Mouse (Mus musculus) adrenal gland, postnatal 10 days (tissue): ENCODE measurements around the gene Adgrd1. TPM values are rescaled to one million over a fixed set of nuclear protein-coding genes. Genes with fewer than 3 reads are reported as not detected.

Source experiments
- DNase-seq: peaks from one replicate; pipeline ENCODE4 v3.0.0; 2021; ENCODE audit warnings: mixed read lengths
- total RNA-seq, 2 experiments: library from RNA; stranded (reverse); gene quantifications; 2 replicates each; pipeline ENCODE4 v1.2.3; 2021

The Adgrd1 gene
- total RNA-seq, 2 experiments from 2014 or later = 6.3 to 7.1 TPM

DNA sequence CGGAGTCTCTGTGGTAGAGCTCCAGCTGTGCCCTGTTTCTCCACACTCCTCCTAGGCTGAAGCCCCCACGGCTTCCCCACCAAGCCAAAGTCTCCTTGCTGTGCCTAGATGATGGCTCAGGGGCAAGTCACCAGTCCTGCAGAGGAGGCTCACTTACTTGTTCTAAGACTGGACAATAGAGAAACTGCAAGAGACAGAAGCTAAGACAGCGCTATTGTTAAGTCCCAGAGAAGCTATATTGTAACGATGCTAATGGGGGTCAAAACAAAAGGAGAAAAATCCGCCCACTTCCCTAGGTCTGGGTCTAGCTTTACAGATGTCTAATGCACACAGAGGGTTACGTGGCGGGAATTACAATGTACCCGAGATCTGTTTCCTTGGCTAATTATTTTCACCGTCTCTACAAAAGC is 59.4 kb downstream of the Adgrd1 start:
- DNase-seq = no peak

DNA sequence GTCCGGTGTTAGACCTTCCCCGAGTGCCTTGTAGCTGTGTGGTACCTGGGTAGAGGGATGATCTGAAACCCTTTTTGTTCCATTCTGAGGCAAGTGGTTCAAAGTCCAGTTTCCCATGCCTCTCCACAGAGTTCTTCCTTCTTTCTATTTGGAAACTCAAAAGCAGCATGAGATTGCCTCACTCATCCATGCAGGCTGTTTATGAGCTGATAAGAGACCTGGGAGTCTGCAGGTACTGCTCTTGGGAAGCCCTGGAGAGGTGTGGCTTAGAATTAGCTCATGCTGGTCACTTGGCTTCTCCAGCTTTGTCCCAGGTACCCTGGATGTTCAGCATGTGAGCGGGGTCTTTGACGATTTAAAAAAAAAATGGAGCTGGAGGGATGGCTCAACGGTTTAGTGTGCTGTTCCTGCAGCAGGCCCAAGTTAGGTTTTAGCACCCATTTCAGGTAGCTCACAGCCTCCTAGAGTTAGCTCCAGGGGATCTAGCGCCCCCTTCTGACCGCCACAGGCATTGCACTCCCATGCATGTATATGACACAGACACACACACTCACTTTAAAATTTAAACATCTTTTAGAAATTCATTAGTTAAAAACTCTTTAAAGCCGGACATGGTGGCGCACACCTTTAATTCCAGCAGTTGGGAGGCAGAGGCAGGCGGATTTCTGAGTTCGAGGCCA is 65.0 kb downstream of the Adgrd1 start:
- DNase-seq = no peak

DNA sequence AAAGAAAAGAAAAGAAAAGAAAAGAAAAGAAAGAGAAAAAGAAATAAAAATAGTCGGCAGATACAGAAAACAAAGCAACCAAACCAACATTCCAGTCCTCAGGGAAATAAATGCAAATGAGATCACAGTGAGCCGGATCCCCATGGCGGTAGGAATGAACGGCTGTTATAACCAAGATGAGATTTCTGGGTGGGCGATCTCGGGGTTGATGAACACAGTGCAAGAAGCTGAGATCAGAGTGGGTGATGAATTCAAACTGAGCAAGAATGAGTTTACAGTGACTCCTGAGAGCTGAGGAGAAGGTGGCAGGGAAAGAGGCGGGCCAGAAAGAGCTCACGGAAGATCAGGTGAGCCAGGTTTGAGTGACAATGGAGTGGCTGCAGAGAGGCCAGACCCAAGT is 66.9 kb downstream of the Adgrd1 start:
- no peak for DNase-seq

DNA sequence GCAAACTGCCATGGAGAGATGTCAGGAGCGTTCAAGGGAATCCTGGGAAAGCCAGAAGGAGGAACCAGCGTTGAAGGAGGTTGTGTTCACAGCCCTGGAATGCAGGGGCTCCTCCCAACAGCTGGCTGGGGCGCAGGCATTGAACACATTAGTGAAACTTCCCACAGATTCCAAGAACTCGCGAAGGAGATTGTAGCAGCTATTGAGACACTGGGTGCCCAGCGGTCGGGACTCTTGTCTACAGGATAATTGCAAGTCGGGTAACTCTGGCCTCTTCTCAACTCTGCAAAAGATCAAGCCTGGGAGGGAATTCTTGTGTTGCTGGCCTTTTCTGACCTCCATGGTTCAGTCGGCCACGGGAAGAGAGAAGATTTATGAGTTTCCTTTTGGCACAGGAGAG is 67.5 kb downstream of the Adgrd1 start:
- DNase-seq = peak; percentile 17

DNA sequence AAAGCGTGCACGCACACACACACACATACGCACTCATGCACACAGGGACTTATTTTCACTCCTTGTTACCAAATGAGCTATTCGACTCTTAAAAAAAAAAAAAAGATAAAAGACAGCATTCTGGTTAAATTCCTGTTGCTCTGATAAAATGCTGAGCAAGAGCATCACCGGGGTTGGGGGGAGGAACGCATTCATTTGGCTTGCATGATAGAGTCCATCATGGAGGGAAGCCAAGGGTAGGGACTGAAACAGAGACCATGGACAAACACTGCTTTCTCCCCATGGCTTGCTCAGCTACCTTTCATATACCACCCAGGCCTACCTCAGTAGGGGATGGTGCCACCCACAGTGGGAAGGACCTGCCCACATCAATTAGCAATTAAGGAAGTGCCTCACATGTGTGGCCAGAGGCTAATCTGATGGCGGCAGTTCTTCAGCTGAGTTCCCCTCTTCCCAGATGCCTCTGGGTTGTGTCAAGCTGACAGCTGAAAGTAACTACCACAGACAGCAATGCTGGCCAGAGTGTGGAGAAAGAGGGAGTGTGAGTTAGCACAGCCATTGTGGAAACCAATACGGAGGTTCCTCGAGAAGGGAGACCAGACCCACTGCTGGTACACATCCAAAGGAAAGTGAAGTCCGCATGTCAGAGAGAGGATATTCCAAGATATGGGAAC is 68.5 kb downstream of the Adgrd1 start:
- DNase-seq = no peak

DNA sequence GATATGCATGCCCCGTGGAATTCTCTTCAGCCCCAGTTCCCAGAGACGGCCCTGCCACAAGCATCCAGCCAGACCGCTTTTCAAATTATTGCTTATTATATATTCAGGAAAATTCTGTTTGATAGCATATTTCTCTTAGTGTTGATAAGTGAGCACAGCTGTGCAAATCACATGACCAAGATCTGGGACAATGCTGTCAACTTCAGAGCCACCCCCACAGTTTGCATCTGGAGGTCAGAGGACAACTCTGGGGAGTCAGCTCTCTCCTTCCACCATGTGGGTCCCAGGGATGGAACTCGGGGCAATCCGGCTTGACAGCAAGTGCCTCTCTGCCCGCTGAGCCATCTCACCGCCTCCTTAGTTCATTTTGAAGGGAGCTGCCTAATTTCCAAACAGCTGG is 69.0 kb downstream of the Adgrd1 start:
- DNase-seq = no peak

DNA sequence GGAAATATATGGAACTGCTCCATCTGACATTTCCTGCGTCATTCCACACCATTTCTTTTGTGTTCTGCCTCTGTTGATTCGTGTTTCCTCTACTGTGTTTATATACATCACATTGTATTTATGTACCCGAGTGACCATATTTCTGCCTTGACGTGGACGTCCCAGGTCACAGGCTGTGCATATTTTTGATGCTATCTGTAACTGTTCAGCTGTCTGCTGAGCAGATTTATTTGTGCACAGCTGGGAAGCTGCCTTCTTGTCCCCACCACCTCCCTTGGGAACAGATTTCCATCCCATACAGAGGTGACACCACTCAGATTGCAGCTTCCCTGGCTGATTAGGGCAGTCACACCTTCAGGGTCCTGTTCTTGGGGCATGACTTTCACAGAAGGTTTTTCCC is 72.5 kb downstream of the Adgrd1 start:
- no peak for DNase-seq

DNA sequence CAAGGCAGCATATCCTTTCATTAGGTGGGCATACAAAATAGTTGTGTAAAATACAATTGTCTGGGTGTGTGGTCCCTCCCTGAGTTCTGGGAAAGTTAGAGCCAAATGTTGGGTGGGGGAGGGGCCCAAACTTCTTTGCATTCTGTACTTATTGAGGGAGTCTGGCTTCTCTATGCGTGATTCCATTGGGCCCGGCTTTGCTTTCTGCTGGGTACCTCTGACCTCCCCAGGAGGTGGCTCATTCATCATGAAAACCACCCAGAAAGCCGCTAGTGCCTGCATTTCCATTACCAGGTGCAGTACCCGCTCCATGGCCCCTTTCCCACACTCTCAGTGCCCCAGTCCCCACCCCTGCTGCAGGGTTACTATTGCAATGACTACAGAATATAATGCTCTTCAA is 73.0 kb downstream of the Adgrd1 start:
- no peak for DNase-seq

DNA sequence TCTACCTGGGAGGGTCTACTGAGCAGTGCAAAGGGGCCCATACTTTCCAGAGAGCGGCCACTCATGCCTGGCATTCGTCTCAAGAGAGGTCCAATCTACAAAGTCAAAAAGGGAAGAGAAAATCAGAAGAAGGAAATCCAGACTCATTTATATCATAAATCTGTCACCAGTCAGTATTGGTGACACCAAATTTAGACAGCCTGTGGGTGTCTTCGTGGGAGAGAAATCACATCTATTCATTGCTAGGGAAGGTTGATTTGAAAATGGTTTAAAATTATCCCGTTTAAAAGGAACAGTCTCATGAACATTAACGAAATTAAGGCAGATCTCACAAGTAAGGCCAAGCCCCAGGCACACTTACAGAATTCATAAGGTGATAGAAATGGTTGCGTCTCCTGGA is 76.0 kb downstream of the Adgrd1 start:
- DNase-seq = no peak

DNA sequence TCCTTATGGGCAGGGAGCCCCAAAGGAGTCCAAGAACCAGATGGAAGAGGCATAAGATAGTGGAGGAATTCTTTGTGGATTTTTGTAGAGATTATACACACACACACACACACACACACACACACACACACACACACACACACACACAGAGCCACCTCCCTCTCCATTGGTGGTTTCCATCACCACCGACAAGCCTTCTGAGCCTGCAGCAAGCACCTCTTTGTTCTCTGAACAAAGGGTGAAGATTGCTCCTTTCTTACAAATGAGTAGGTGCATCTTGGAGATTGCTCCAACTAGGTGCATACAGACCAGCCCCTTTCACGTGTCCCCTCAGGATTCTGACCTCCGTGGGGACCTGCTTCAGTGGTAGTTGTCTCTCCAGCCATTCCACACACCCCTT is 79.4 kb downstream of the Adgrd1 start:
- DNase-seq = no peak

DNA sequence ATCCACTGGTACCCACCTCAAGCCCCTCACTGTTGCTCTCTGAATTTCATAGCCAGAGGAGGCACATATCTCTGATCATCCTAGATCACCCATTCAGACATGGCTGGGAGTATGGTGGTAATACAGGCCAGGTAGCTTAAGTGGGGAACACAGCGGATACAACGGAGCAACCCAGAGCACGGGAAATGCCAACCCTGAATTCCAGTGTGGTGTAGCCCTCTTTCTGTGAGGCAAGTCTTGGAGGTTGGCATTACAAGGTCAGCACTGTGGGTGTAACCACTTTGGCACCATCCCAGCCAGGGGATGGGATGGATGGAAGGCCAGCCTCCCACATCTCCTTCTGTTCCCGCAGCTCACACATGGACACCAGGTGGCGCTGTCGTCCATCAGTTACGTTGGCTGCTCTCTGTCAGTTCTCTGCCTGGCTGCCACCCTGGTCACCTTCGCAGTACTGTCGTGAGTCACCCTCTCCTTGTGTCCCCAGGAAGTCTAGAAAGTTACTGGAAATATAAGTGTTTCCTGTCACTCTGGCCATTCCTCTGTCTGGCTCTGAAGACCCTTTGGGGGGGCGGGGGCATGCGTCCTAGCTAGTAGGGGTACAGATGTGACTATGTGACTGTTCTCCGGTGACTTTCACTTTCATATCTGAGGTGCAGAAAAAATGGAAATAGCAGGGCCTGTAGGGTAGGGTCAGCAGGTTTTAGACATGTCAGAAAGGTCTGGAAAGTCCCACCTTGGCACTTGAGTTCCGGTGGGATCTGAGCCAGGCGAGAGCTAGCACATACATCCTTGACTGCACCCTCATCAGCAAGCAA is 81.4 kb downstream of the Adgrd1 start:
- DNase-seq = peak; percentile 93

DNA sequence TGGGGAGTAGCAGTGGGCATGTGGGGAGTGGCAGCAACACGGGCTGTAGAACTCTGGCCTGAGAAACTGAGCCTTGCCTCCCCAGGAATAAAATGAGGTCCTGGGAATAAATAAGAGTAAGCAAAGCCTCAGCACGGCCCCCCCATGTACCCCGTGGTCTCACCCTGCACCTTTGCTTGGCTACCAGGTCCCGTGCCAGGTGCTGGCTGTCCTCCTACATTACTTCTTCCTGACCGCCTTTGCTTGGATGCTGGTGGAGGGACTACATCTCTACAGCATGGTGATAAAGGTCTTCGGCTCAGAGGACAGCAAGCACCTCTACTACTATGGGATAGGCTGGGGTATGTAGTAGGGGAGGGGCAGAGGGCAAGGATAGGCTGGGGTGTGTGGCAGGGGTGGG is 82.8 kb downstream of the Adgrd1 start:
- DNase-seq = no peak

DNA sequence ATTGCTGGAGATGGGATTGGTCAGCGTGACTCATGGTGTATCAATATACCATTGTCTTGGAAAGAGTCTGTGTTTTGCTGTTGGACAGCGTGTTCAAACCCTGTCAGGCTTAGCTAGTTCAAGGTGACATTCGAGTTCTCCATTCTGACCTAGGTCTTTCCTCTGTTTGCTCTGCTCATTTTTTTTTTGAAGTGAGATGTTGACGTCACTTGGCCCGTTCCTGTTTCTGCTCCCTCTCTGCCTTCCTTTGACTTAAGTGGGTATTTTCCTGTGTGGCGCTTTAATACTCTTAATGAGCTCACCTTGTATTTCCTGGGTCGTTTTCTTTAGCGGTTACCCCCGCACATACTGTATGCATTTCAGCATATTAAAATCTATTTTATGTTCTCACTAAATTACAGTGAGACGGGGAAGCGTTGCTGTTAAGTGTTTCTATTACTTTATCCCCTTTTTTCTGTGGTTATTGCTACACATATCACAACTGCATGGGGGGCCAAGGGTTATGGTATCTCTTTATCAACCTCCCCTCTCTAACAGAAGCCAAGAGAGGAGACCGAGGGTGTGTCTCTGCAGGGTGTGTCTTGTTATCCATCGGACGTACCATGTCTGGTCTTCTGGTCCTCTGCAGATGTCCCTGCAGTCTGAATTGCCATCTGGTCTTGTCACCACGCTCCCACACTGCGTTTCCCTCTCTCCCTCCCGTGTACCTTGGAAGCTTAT is 83.6 kb downstream of the Adgrd1 start:
- DNase-seq = no peak

DNA sequence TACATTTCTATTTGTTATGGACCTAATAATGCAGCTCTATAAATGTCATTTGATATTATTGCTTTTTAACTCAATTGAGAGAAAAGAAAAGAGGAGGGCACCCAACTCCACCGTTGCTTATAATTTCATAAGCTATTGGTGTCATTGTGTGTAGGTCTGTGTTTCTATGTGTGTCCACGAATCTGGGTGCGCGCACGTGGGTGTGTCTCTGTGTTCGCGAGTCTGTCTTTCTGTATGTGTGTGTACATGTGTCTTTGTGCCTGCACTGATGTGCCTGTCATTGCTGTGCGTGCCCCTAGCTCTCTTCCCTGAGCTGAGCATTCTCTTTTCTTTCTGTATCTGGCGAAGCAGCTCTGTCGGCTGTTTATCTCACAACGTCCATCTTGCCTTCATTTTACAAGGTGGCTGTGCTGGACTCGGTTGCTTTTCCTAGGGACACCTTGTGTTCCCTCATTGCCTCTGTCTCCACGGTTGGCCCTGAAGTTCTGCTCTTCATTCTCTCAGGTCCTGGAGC is 84.2 kb downstream of the Adgrd1 start:
- no peak for DNase-seq

DNA sequence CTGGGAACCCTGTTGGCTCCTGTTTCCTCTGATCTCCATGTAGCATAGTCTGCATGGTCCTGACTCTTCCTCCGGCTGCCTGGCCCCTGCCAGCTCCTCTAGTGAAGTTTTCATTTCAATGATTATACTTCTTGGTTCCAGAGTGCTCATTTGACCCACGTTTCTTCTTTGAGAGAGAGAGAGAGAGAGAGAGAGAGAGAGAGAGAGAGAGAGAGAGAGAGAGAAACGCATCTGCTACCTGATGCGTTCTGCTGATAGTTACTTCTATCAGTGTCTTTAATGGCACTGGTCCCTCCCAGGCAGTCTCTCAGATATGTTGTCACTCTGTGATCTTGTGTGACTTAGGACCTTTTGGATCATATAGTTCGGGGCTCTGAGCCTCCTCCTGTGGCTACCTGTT is 84.9 kb downstream of the Adgrd1 start:
- DNase-seq = no peak

DNA sequence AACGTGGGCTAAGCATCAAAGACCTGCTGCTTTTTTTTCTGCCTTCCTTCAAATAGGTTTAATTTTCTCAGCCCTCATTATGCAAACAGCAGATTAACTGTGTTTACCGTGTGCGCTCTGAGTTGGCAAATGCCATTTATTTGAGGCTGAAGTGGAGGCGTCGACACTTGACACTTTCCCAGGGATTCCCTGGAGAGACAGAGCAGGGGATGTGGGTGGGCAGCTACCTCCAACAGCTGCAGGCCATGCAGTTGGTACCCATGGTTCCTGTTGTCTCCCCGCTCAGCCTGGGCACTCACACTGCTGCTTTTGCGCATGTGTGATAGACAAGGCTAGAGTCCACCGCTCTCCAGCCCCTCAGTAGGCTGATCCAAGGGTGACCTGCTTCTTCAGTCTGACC is 86.0 kb downstream of the Adgrd1 start:
- DNase-seq = no peak

DNA sequence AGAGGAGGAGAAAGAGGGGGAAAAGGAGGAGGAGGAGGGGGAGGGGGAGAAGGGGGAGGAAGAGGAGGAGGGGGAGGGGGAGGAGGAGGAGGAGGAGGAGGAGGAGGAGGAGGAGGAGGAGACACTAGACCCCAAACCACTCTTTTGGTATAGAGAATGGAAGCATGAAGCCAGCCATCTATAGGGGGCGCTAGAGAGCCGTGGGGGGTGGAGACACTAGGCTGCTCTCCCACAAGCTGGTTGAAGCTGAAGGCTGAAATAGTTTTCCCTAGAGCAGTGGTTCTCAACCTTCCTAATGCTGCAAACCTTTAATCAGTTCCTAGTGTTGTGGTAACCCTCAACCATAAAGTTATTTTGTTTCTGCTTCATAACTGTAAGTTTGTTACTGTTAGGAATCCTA is 89.7 kb downstream of the Adgrd1 start:
- DNase-seq = peak; percentile 66

DNA sequence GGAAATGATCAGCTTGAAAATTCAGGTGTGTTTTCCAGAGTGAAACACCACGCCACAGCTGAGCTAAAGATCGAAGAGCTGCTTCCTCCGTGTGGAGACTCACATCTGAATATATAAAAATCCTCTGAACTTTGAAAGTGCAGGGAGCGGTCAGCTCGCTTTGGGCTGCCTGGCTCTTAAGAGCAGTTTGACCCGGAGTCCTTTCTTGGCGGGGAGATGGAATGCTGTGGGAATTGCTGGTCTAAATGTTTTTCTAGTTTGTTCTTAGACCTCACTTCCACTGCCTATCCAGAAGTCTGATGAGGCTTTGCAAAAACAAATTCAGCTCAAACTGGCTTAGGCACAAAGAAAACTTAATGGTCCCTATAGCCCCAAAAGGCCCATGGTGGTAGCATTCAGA is 90.4 kb downstream of the Adgrd1 start:
- no peak for DNase-seq

DNA sequence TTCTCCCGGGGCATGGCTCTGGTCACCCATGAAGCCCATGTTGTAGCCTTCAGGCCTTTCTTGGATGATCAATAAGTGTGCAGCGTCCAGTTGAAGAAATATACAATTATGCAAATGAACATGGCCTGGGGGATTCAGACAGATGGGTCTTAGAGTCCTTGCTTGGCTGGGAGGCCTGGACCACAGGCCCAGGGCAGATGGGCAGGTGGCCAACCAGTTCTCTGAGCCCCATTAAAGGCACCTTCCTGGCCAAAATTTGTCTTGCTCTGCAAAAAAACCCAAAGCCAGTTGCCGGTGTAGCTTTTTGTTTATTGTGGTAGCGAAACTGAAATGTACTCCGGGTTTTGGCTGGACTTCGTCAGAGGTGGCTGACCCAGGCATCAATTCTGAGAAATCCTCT is 92.5 kb downstream of the Adgrd1 start:
- DNase-seq = no peak

DNA sequence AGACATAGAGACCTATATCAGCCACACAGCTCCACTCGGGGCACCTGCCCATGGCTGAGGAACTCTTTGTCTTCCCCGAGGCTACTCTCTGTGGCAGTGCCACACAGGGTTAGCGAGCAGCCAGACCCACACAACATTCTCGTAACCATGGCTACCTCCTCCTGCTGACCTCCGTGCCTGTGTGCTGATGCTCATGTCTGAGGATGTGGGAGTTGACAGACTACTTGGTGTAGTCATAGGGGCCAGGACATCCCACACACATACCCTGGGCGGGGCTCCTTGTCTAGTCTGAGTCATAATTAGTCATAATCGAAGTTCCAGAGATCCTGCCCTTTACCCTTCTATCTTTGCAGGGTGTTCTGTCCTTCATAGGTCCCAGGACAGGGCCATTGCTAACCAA is 93.5 kb downstream of the Adgrd1 start:
- DNase-seq = no peak

DNA sequence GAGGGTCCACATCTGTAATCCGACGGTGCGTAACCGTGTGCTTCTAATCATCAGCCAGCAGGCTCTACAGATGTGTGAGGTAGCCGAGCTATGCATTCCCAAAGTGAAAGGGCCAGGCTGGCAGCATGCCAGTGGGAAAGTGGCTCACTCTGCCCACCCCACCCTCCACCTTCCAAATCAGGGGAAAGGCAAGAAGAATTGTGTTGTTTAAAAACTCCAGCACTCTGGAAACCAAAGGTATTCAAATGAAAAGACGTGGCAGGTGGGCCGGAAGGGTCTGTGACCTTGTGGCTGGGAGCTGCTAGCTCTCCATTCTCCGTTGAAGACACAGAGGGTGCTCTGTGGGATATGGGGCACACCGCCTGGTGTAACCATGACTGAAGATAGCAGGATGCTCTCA is 100.0 kb downstream of the Adgrd1 start:
- DNase-seq = no peak

DNA sequence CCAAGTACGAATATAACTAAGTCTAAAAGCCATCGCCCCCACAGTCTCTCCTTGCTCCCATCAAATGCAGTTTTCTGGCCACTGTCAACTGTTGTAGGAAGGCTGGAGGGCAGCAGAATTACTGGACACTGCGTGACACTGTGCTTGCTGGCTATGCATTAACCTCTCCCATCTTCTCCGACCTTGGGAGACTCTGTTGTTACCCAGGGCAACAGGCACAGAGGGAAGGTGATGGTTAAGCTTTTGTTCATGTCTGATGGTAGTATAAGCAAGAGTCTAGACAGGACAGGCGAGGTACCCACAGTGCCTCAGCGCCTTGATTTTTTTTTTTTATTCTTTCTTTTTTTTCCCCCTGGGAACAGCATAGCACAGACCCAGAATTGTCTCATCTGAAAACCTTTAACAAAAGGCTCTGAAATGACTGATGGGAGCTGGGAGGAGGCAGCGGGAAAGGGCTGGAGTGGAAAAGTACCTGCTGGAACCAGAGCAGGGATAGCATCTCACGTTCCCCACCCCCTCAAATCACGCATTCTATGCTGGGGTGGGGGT is 100.5 kb downstream of the Adgrd1 start:
- DNase-seq = no peak
